Mouse (Mus musculus): Measurements from ENCODE around the gene Cnmd. TPM values are rescaled to one million over a fixed set of nuclear protein-coding genes. Genes with fewer than 3 reads are reported as not detected.
A peak's percentile ranks its signal among the peaks of the same experiment; 100 is the strongest.

The Cnmd gene
- total RNA-seq (2015) (0.56 TPM in 1 of 2 replicates, not detected in the other), total RNA-seq (2017) (not detected in 2 replicates)

- ATAC-seq (ENCODE audit: poor library complexity, severe bottlenecking), result no peak
These were observed at the start of gene Cnmd for GRCm38 (mm10) chr14:79662001-79662400. Gene Cnmd, minus strand, starts transcription at chr14:79662170.

- ATAC-seq (ENCODE audit: poor library complexity, severe bottlenecking), result no peak
These were observed 49.3 kb upstream of the Cnmd start for GRCm38 (mm10) chr14:79711301-79711700.

GRCm38 (mm10) chr14:79703523-79704172 lies 41.7 kb upstream of the Cnmd start:
- no peak for ATAC-seq (ENCODE audit: poor library complexity, severe bottlenecking)

GRCm38 (mm10) chr14:79701606-79702005 lies 39.6 kb upstream of the Cnmd start:
- no peak for ATAC-seq (ENCODE audit: poor library complexity, severe bottlenecking)

GRCm38 (mm10) chr14:79701054-79701453 lies 39.1 kb upstream of the Cnmd start:
- no peak for ATAC-seq (ENCODE audit: poor library complexity, severe bottlenecking)

- ATAC-seq (ENCODE audit: poor library complexity, severe bottlenecking), result no peak
These were observed 37.4 kb upstream of the Cnmd start for GRCm38 (mm10) chr14:79699381-79699780.

GRCm38 (mm10) chr14:79690068-79690844 lies 28.3 kb upstream of the Cnmd start:
- no peak for ATAC-seq (ENCODE audit: poor library complexity, severe bottlenecking)

- ATAC-seq (ENCODE audit: poor library complexity, severe bottlenecking), result no peak
These were observed 18.7 kb upstream of the Cnmd start for GRCm38 (mm10) chr14:79680652-79681051.

GRCm38 (mm10) chr14:79677891-79678687 lies 16.1 kb upstream of the Cnmd start:
- ATAC-seq (ENCODE audit: poor library complexity, severe bottlenecking), result no peak

- no peak for ATAC-seq (ENCODE audit: poor library complexity, severe bottlenecking)
These were observed 15.3 kb upstream of the Cnmd start for GRCm38 (mm10) chr14:79677108-79677753.

- no peak for ATAC-seq (ENCODE audit: poor library complexity, severe bottlenecking)
These were observed 11.4 kb upstream of the Cnmd start for GRCm38 (mm10) chr14:79673083-79674013.

- no peak for ATAC-seq (ENCODE audit: poor library complexity, severe bottlenecking)
These were observed 10.6 kb upstream of the Cnmd start for GRCm38 (mm10) chr14:79672567-79672966.

- no peak for ATAC-seq (ENCODE audit: poor library complexity, severe bottlenecking)
These were observed 9.0 kb upstream of the Cnmd start for GRCm38 (mm10) chr14:79671008-79671407.

GRCm38 (mm10) chr14:79661005-79661917 lies 709 bp downstream of the Cnmd start:
- ATAC-seq (ENCODE audit: poor library complexity, severe bottlenecking), result peak; percentile 99

GRCm38 (mm10) chr14:79660467-79660866 lies 1.5 kb downstream of the Cnmd start:
- ATAC-seq (ENCODE audit: poor library complexity, severe bottlenecking), result no peak

- no peak for ATAC-seq (ENCODE audit: poor library complexity, severe bottlenecking)
These were observed 3.0 kb downstream of the Cnmd start for GRCm38 (mm10) chr14:79658748-79659508.

GRCm38 (mm10) chr14:79658286-79658685 lies 3.7 kb downstream of the Cnmd start:
- no peak for ATAC-seq (ENCODE audit: poor library complexity, severe bottlenecking)

GRCm38 (mm10) chr14:79652654-79653053 lies 9.3 kb downstream of the Cnmd start:
- no peak for ATAC-seq (ENCODE audit: poor library complexity, severe bottlenecking)

All from megakaryocyte, adult 5-6 weeks (primary cell).